Mouse (Mus musculus): Measurements from ENCODE around the gene Hsd17b12. TPM values are rescaled to one million over a fixed set of nuclear protein-coding genes. Genes with fewer than 3 reads are reported as not detected.
A peak's percentile ranks its signal among the peaks of the same experiment; 100 is the strongest.

Hsd17b12 gene
- polyA plus RNA-seq, 1 experiment from 2014 or later: 124 TPM

DNA sequence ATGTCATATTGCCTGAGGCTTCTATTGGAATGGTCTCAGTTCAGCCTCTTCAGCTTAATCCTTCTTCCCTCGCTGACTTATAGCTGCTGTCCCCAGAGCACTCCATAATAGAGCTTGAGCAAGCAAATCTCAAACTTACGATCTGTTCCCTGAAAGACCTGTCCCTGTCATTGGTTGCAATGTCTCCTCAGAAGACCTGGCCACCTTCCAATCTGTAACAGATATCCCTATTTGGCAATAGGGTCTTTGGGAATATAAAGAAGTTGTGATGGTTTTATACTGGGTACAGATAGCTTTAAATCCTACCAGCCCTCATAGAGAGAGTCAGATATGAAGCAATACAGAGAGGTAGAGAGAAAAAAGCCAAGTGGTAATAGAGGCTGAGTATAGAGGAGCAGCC, 5.4 kb upstream of the Hsd17b12 start:
- Histone ChIP-seq H3K4me3 (ENCODE audit: low read length) (no peak overlapping the region), H3K27me3 (ENCODE audit: control insufficient read depth, insufficient read depth, low read length) (no peaks in the 10 kb centered on the region), H3K9me3 (ENCODE audit: control insufficient read depth, low read length) (no peaks in the 10 kb centered on the region), H3K27ac (ENCODE audit: low read depth, low read length) (no peak overlapping the region), H3K4me1 (ENCODE audit: control insufficient read depth, insufficient read depth, low read length) (no peaks in the 10 kb centered on the region), H3K9ac (ENCODE audit: low read depth, low read length) (no peak overlapping the region), H3K4me2 (replicated peaks; ENCODE audit: low read depth, low read length) (no peak overlapping the region), H3K36me3 (ENCODE audit: control insufficient read depth, insufficient read depth, low read length) (no peaks in the 10 kb centered on the region)
- WGBS: 64% methylated on average over 2 of the region's 2 CpGs
- no peak for ATAC-seq (ENCODE audit: low FRiP score, low TSS enrichment)

GRCm38 (mm10) chr2:94162141-94162540, 4.4 kb upstream of the Hsd17b12 start:
- WGBS: 79% methylated on average over 6 of the region's 6 CpGs

GRCm38 (mm10) chr2:94158520-94158884, 738 bp upstream of the Hsd17b12 start:
- Histone ChIP-seq H3K4me2 (replicated peaks; ENCODE audit: low read depth, low read length) (peak overlapping the region; percentile 53), H3K9ac (ENCODE audit: low read depth, low read length) (peak overlapping the region; percentile 54; the same call in 1 of the 2 replicates), H3K4me3 (ENCODE audit: low read length) (peak overlapping the region; percentile 43), H3K9me3 (ENCODE audit: control insufficient read depth, low read length) (no peaks in the 10 kb centered on the region), H3K27ac (ENCODE audit: low read depth, low read length) (peak overlapping the region; percentile 62; the same call in 1 of the 2 replicates), H3K27me3 (ENCODE audit: control insufficient read depth, insufficient read depth, low read length) (no peaks in the 10 kb centered on the region), H3K36me3 (ENCODE audit: control insufficient read depth, insufficient read depth, low read length) (no peaks in the 10 kb centered on the region), H3K4me1 (ENCODE audit: control insufficient read depth, insufficient read depth, low read length) (peaks cover 10% of the 10 kb centered on the region; the same call in 1 of the 2 replicates)
- no peak for ATAC-seq (ENCODE audit: low FRiP score, low TSS enrichment)
- WGBS: 19% methylated on average over 4 of the region's 4 CpGs

More at GRCm38 (mm10) chr2:94162141-94162540, 4.4 kb upstream of the Hsd17b12 start:
- Histone ChIP-seq H3K36me3 (ENCODE audit: control insufficient read depth, insufficient read depth, low read length) (no peaks in the 10 kb centered on the region), H3K9ac (ENCODE audit: low read depth, low read length) (no peak overlapping the region), H3K4me2 (replicated peaks; ENCODE audit: low read depth, low read length) (no peak overlapping the region), H3K4me1 (ENCODE audit: control insufficient read depth, insufficient read depth, low read length) (no peaks in the 10 kb centered on the region), H3K27me3 (ENCODE audit: control insufficient read depth, insufficient read depth, low read length) (no peaks in the 10 kb centered on the region), H3K9me3 (ENCODE audit: control insufficient read depth, low read length) (no peaks in the 10 kb centered on the region), H3K27ac (ENCODE audit: low read depth, low read length) (no peak overlapping the region), H3K4me3 (ENCODE audit: low read length) (no peak overlapping the region)
- no peak for ATAC-seq (ENCODE audit: low FRiP score, low TSS enrichment)

DNA sequence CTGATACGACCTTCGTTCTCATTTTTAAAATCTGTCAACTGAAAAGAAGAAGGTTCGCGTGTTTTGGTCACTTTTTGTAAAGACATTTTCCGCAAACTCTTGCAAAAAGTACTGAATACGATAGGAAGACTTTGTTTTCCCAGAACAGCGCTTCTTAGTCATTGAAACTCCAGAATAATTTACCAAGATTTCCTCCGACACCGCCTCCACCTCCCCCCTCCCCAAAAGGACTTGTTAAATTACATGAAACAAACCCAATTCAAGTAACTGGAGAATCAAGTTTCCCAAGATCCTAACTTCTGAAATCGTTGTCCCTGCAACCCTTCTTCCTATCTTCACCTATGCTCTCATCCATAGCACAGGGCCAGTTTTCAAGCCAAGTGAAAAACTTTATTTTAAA, 713 bp downstream of the Hsd17b12 start:
- peak overlapping the region; percentile 58 for H3K4me2 ChIP-seq (replicated peaks; ENCODE audit: low read depth, low read length)
- ATAC-seq (ENCODE audit: low FRiP score, low TSS enrichment): no peak
- peak overlapping the region; percentile 91 for H3K9ac ChIP-seq (ENCODE audit: low read depth, low read length)
- no peaks in the 10 kb centered on the region for H3K27me3 ChIP-seq (ENCODE audit: control insufficient read depth, insufficient read depth, low read length)
- H3K27ac ChIP-seq (ENCODE audit: low read depth, low read length): peak overlapping the region; percentile 90
- H3K36me3 ChIP-seq (ENCODE audit: control insufficient read depth, insufficient read depth, low read length): no peaks in the 10 kb centered on the region
- H3K9me3 ChIP-seq (ENCODE audit: control insufficient read depth, low read length): no peaks in the 10 kb centered on the region
- WGBS: under 1% methylated on average over 10 of the region's 10 CpGs
- peaks cover 12% of the 10 kb centered on the region for H3K4me1 ChIP-seq (ENCODE audit: control insufficient read depth, insufficient read depth, low read length)
- peak overlapping the region; percentile 77 for H3K4me3 ChIP-seq (ENCODE audit: low read length)

DNA sequence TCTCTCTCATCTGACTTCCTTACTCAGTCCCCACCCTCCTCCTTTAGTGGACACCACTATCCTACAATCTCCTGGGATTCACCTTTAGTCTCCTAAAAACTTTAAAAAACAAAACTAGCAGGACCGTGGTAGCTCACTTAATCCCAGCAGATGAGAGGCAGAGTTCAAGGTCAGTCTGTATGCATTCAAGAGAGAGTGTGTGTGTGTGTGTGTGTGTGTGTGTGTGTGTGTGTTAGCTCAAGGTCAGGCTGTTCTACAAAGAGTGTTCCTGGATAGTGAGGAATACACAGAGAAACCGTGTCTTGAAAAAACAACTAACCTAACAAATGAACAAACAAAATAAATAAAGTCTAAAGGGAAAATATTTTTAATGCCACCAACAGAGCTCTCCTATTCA, 12.6 kb downstream of the Hsd17b12 start:
- no peaks in the 10 kb centered on the region for H3K27me3 ChIP-seq (ENCODE audit: control insufficient read depth, insufficient read depth, low read length)
- H3K4me3 ChIP-seq (ENCODE audit: low read length): no peak overlapping the region
- H3K9ac ChIP-seq (ENCODE audit: low read depth, low read length): no peak overlapping the region
- no peaks in the 10 kb centered on the region for H3K36me3 ChIP-seq (ENCODE audit: control insufficient read depth, insufficient read depth, low read length)
- ATAC-seq (ENCODE audit: low FRiP score, low TSS enrichment): no peak
- no peaks in the 10 kb centered on the region for H3K9me3 ChIP-seq (ENCODE audit: control insufficient read depth, low read length)
- WGBS: 82% methylated on average over 2 of the region's 2 CpGs
- no peaks in the 10 kb centered on the region for H3K4me1 ChIP-seq (ENCODE audit: control insufficient read depth, insufficient read depth, low read length)
- H3K4me2 ChIP-seq (replicated peaks; ENCODE audit: low read depth, low read length): no peak overlapping the region
- H3K27ac ChIP-seq (ENCODE audit: low read depth, low read length): no peak overlapping the region

DNA sequence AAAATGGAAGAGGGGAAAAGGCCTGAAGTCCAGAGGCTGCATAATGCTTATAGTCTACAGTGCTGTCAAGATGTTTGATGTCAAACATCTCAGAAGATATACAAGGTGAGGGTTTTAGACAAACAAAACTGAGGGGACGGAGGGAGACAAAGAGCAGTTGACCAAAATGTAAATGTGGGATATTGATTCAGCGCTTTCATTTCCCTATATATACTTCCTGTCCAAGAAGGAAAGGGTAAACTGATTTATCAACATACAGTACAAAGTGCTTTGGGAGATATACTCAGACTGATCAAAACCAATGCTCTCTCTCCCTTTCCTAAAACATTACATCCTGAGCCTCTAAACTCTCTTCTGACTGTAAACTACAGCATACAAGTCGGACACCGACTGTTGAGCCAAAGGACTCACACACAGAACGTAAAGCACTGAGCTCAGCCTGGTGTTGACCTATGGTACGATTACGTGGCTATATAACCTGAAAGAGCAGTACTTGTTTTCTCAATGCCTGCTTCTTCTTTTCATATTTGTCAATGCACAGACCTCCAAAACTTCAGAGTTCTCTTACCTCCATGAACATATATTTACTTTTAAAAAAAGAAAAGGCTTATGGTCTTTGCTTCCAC, 13.1 kb downstream of the Hsd17b12 start:
- no peaks in the 10 kb centered on the region for H3K36me3 ChIP-seq (ENCODE audit: control insufficient read depth, insufficient read depth, low read length)
- no peak overlapping the region for H3K4me3 ChIP-seq (ENCODE audit: low read length)
- 91% methylated on average over 7 of the region's 7 CpGs for WGBS
- no peaks in the 10 kb centered on the region for H3K4me1 ChIP-seq (ENCODE audit: control insufficient read depth, insufficient read depth, low read length)
- H3K27ac ChIP-seq (ENCODE audit: low read depth, low read length): no peak overlapping the region
- H3K27me3 ChIP-seq (ENCODE audit: control insufficient read depth, insufficient read depth, low read length): no peaks in the 10 kb centered on the region
- ATAC-seq (ENCODE audit: low FRiP score, low TSS enrichment): no peak
- H3K9me3 ChIP-seq (ENCODE audit: control insufficient read depth, low read length): no peaks in the 10 kb centered on the region
- no peak overlapping the region for H3K4me2 ChIP-seq (replicated peaks; ENCODE audit: low read depth, low read length)
- H3K9ac ChIP-seq (ENCODE audit: low read depth, low read length): no peak overlapping the region

GRCm38 (mm10) chr2:94141293-94141692, 16.5 kb downstream of the Hsd17b12 start:
- no peaks in the 10 kb centered on the region for H3K36me3 ChIP-seq (ENCODE audit: control insufficient read depth, insufficient read depth, low read length)
- no peaks in the 10 kb centered on the region for H3K27me3 ChIP-seq (ENCODE audit: control insufficient read depth, insufficient read depth, low read length)
- no peak overlapping the region for H3K4me2 ChIP-seq (replicated peaks; ENCODE audit: low read depth, low read length)
- 54% methylated on average over 3 of the region's 3 CpGs for WGBS
- no peak overlapping the region for H3K27ac ChIP-seq (ENCODE audit: low read depth, low read length)
- H3K4me1 ChIP-seq (ENCODE audit: control insufficient read depth, insufficient read depth, low read length): no peaks in the 10 kb centered on the region
- no peak overlapping the region for H3K9ac ChIP-seq (ENCODE audit: low read depth, low read length)
- no peak for ATAC-seq (ENCODE audit: low FRiP score, low TSS enrichment)
- no peak overlapping the region for H3K4me3 ChIP-seq (ENCODE audit: low read length)
- no peaks in the 10 kb centered on the region for H3K9me3 ChIP-seq (ENCODE audit: control insufficient read depth, low read length)

- no peak overlapping the region for H3K4me2 ChIP-seq (replicated peaks; ENCODE audit: low read depth, low read length)
- no peak overlapping the region for H3K27ac ChIP-seq (ENCODE audit: low read depth, low read length)
- WGBS: 87% methylated on average over 3 of the region's 3 CpGs
- H3K27me3 ChIP-seq (ENCODE audit: control insufficient read depth, insufficient read depth, low read length): no peaks in the 10 kb centered on the region
- ATAC-seq (ENCODE audit: low FRiP score, low TSS enrichment): no peak
- H3K4me1 ChIP-seq (ENCODE audit: control insufficient read depth, insufficient read depth, low read length): no peaks in the 10 kb centered on the region
- no peaks in the 10 kb centered on the region for H3K36me3 ChIP-seq (ENCODE audit: control insufficient read depth, insufficient read depth, low read length)
- H3K9ac ChIP-seq (ENCODE audit: low read depth, low read length): no peak overlapping the region
- H3K4me3 ChIP-seq (ENCODE audit: low read length): no peak overlapping the region
- H3K9me3 ChIP-seq (ENCODE audit: control insufficient read depth, low read length): no peaks in the 10 kb centered on the region
Observed at GRCm38 (mm10) chr2:94138469-94139390, 19.0 kb downstream of the Hsd17b12 start.

GRCm38 (mm10) chr2:94136837-94137236, 20.9 kb downstream of the Hsd17b12 start:
- Histone ChIP-seq H3K4me3 (ENCODE audit: low read length) (no peak overlapping the region), H3K36me3 (ENCODE audit: control insufficient read depth, insufficient read depth, low read length) (no peaks in the 10 kb centered on the region), H3K4me2 (replicated peaks; ENCODE audit: low read depth, low read length) (no peak overlapping the region), H3K27ac (ENCODE audit: low read depth, low read length) (no peak overlapping the region), H3K27me3 (ENCODE audit: control insufficient read depth, insufficient read depth, low read length) (no peaks in the 10 kb centered on the region), H3K9ac (ENCODE audit: low read depth, low read length) (no peak overlapping the region), H3K9me3 (ENCODE audit: control insufficient read depth, low read length) (no peaks in the 10 kb centered on the region), H3K4me1 (ENCODE audit: control insufficient read depth, insufficient read depth, low read length) (no peaks in the 10 kb centered on the region)
- WGBS: 91% methylated on average over 3 of the region's 3 CpGs
- ATAC-seq (ENCODE audit: low FRiP score, low TSS enrichment): no peak
